In genomic region chr3:122635246-122635645, GRCm38 (mm10) we compare ENCODE assay signal across 8 mouse cellular contexts. TPM values are rescaled to one million over a fixed set of nuclear protein-coding genes. Genes with fewer than 3 reads are reported as not detected.
DNase-seq lines count a peak whose midpoint lies in the region; ATAC-seq and TF ChIP-seq lines count a peak whose summit lies in the region.

No protein-coding gene starts in this region.

- no peak for TF ChIP-seq POLR2A in brain, embryonic 14.5 days (IDR thresholded peaks at IDR 0.05; ENCODE audit: borderline replicate concordance, extremely low read depth, insufficient read depth, insufficient read length, poor library complexity, severe bottlenecking)

- H3K36me3 ChIP-seq in E14TG2a.4 (ENCODE audit: insufficient read depth, low read length), result no peaks in the 10 kb centered on the region
- H3K36me3 ChIP-seq in limb, embryonic 12.5 days, result no peaks in the 10 kb centered on the region

- H3K4me2 ChIP-seq in limb, embryonic 12.5 days, result peak overlapping the region; percentile 15

- 5% methylated on average over 12 of the region's 12 CpGs for WGBS in limb, embryonic 12.5 days

- no peaks in the 10 kb centered on the region for H3K9me3 ChIP-seq in E14TG2a.4 (ENCODE audit: low read length)
- H3K9me3 ChIP-seq in limb, embryonic 12.5 days, result no peaks in the 10 kb centered on the region

- H3K9ac ChIP-seq in limb, embryonic 12.5 days (replicated peaks), result no peak overlapping the region

- peaks cover 51% of the 10 kb centered on the region for H3K4me1 ChIP-seq in E14TG2a.4 (replicated peaks; ENCODE audit: low read depth, low read length)
- H3K4me1 ChIP-seq in limb, embryonic 12.5 days (replicated peaks), result peaks cover 18% of the 10 kb centered on the region

- no peak for TF ChIP-seq CTCF in E14TG2a.4 (conservative IDR thresholded peaks at IDR 0.05; ENCODE audit: low read length)
- no peak for TF ChIP-seq CTCF in brain, embryonic 14.5 days (IDR thresholded peaks at IDR 0.05; ENCODE audit: borderline replicate concordance, extremely low read depth, insufficient read depth, insufficient read length)

- peak; percentile 44 for DNase-seq in brain, embryonic 14.5 days (ENCODE audit: low read depth)
- peak; percentile 43 to 57 for DNase-seq in heart, postnatal 10 days
- no peak for DNase-seq in layer of hippocampus, postnatal 14 days (ENCODE audit: low spot score in 2 of 2)
- no peak for DNase-seq in cerebellum, adult 11-12 months
- no peak for DNase-seq in T-cell, adult 2 months (ENCODE audit: low spot score)

- intact Hi-C loops in heart, postnatal 10 days (cut with DNase I), result loop anchor here (5.0 to 10.0 kb wide), 3 partner anchors 78 to 490 kb away; no protein-coding TSS in a partner anchor

- ATAC-seq in limb, embryonic 12.5 days (ENCODE audit: insufficient number of reproducible peaks, insufficient read depth, low FRiP score, low TSS enrichment, low read depth), result no peak
- no peak for ATAC-seq in inflammation-experienced regulatory T-cells, adult 6 months

- H3K27me3 ChIP-seq in E14TG2a.4 (ENCODE audit: insufficient read depth, low read length), result no peaks in the 10 kb centered on the region
- no peaks in the 10 kb centered on the region for H3K27me3 ChIP-seq in limb, embryonic 12.5 days

- H3K27ac ChIP-seq in limb, embryonic 12.5 days, result peak overlapping the region; percentile 59

- peak overlapping the region; percentile 45 for H3K4me3 ChIP-seq in E14TG2a.4 (replicated peaks; ENCODE audit: low read length)
- H3K4me3 ChIP-seq in limb, embryonic 12.5 days (replicated peaks), result no peak overlapping the region

RNA-seq across cellular contexts. Expression of gene Fnbp1l, which starts 15.7 kb away (rescaled TPM):
- 292 and 358 TPM in 2 replicates for polyA plus RNA-seq in brain, embryonic 14.5 days (2012; rRNA removed)
- 10 to 100 TPM; 49.0 to 52.7 TPM for total RNA-seq in heart, postnatal 10 days (2021)
- polyA plus RNA-seq in limb, embryonic 12.5 days (2016; fragmentation: Nextera tagmentation; extraction: Ambion mirVana), result 80.1 and 85.1 TPM in 2 replicates
- 10 to 100 TPM; 60.0 to 60.1 TPM for total RNA-seq in layer of hippocampus, postnatal 14 days (2021)
- polyA plus RNA-seq in inflammation-experienced regulatory T-cells, adult 6 months (2017; shearing (Covaris generic)), result under 1 TPM in 1 of 3 experiments, not detected in 2; 0.38 TPM

Comparison
In these comparisons a context has a peak if more than half of its experiments do, and no peak if none do; other contexts are left out.
1. DNase-seq: peak in brain, embryonic 14.5 days (single experiment) and heart, postnatal 10 days (2 of 2); none in layer of hippocampus, postnatal 14 days (0 of 2), cerebellum, adult 11-12 months (single experiment) and T-cell, adult 2 months (single experiment).
2. RNA of gene Fnbp1l, which starts 15.7 kb away (polyA plus RNA-seq): 292 to 358 TPM in brain, embryonic 14.5 days and 80.1 to 85.1 TPM in limb, embryonic 12.5 days; 0.38 TPM in inflammation-experienced regulatory T-cells, adult 6 months; every median in the first group is over 10 times any median in the second.